Mouse (Mus musculus) ovary, postnatal 36 days (tissue): ENCODE results near the gene Irf2.

ENCODE experiments used
- DNase-seq: peaks from one replicate; pipeline ENCODE4 v3.0.0; 2022; ENCODE audit warnings: low spot score, mixed read lengths

Irf2 gene

DNA sequence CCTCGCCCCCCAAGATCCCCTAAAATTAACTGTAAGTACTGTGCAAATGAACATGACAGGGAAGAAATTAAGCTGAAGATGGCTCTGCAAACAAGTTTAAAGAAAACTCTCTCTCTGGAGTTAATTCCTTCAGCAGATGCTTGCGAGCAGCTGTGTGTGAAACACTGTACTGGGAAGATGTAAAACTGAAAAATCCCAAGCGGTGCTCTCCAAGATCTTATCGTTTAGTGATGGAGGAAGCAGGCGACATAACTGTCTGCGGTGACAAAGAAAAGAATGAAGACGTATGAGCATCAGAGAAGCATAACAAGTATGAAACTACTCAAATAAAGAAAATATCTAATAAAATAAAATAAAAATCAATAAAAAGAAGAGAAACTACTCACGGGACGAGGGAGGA, 18.1 kb downstream of the Irf2 start:
- no peak for DNase-seq

DNA sequence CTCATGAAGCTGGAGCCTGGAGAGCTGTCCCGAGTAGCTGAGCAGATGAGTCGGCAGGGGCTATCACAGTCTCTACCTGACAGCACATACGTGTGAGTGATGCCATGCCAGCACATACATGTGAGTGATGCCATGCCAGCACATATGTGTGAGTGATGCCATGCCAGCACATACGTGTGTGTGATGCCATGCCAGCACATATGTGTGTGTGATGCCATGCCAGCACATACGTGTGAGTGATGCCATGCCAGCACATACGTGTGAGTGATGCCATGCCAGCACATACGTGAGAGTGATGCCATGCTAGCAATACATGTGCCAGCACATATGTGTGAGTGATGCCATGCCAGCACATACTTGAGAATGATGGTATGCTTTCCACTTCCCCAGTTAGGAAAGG, 18.6 kb downstream of the Irf2 start:
- DNase-seq: no peak

DNA sequence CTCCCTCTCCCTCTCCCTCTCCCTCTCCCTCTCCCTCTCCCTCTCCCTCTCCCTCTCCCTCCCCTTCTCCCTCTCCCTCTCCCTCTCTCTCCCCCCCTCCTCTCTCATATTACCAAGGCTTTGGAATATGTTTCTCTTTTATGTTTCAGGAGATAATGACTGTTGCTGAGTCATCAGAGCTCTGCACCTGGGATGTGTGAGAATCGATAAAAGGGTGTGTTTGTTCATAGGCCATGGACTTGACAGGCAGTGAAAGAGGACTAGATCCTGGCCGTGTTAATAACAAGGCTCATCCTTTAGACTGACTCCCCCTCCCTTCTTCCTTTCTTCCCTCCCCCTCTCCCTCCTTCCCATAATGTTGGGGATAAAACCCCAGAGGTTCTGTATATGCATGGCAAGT, 19.1 kb downstream of the Irf2 start:
- DNase-seq: no peak

DNA sequence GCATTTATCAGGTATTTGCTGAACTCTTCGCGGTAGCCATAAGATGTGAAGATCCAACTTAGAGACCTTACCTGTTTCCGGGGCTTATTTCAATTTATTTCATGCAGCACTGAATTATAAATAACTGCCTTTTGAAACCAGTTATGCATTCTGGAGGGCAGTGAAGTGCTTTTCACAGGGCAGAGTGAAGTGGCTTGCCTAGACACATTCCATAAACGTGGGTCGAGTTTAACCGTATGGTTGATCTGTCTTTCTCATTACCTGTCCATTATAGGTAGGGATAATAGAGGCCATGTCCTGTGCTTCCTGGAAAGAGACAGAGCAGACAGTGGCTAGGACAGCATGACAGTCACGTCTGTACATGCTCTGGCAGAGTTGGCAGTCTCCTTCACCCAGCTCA, 20.0 kb downstream of the Irf2 start:
- no peak for DNase-seq

DNA sequence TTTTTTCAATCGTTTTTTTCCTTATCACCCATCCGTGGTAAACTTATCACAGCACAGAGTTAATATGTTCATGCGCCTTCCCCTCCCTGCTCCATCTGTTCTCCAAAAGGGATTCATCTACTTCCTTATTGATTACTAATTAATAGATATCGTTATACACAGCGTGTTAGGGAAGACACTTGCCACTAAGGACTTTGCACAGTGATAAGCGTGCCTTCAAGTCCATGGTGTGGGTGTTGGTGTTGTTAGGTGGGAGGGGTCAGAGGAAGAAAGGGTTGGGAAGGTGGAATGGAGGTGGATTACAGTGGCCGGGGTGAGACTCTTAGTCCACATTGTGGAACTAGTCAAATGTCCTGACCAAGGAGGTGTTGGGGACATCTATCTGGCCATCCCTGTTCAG, 21.2 kb downstream of the Irf2 start:
- DNase-seq: no peak

DNA sequence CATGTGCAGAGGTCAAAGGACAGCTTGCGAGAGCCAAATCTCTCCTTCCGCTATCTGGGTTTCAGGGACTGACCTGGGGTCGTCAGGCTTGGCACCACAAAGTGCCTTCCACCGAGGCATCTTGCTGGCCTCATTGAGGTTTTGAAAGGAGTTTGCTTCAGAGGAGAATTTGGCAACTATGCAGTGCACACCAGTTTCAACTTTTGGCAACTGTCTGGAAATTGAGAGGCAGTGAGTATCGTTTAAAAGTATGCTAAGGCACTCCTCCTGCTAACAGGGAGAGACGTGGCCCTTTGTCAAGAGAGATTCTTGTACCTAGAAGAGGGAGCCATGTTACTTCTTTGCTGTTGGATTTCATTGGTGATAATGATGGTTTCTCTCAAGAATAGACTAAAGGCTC, 21.9 kb downstream of the Irf2 start:
- no peak for DNase-seq

DNA sequence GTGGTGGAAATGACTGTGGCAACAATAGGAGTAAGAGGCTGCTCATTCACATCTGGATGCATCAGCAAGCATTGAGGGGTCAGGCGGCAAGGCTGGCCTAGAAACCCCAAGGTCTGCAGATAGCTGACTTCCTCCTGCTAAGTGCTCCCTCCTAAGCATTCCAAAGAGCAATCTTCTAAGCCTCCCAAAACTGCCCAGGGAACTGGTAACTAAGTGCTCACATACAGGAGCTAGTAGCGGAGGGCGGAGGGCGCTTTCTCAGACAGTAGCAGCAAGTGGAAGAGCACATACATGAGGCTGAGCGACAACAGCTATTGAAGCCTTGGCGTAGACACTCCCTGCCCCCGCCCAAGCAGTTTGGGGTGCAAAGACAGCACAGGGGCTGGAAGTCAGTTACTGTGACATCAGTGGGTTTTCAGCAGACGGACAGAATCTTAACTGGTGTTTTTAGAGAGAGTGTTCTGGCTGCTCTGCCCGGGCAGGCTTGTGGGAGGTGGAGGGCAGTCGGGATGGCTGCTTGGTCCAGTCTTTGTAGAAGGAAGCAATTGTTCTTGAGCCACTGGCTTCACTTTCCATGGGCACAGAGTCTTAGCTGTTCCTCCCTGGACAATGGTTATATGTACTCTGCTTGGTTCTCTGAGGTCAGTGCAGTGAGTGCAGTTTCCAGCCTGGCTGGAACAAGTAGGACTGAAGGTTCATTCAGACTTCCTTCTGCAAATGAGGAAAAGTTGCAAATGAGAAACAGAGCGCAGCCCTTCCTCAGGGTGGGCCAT, 30.1 kb downstream of the Irf2 start:
- DNase-seq: no peak

DNA sequence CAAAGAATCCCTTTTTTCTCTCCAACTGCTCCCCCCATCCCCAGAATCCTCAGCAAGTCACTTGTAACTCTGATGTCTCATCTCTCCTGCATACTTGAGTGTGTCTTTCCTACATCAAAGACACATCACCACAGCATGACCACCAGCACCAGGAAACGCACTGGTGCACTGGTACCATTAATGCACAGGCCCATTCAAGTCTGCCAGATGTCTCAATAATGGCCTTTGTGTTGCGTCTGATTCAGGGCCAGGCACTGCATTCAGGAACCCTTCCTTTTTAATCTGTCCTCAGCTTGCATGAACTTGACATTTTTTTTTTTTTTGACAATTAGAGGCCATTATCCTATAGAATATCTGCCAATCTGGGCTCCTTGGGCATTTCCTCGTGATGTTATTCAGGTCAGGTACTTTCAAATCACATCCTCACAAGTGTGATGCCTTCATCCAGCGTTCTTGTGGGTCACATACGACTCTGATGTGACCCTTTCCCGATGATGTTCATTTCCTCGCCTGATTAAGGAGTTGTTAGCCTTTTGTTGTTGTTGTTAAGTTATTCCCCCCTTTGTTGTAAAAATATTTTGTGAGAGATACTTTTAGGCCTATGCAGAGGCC, 31.5 kb downstream of the Irf2 start:
- no peak for DNase-seq

DNA sequence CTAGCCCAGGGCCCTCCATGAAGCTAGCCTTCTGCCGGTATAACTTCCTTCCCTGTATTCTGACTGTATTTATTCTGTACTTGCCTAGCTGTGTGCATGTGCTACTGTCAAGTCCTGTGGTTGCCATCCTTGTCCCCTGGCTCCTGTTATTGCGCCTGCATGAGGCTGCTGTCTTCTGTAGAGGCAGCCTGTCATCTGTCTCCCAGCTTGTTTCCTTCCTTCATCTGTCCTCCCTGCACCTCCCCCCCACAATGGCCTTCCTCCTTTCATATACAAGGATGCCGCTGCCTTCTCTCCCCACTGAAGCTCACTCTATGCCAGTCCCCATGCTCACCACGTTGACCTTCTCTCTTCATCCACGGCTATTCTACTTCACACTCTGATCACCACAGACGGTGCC, 33.3 kb downstream of the Irf2 start:
- no peak for DNase-seq

DNA sequence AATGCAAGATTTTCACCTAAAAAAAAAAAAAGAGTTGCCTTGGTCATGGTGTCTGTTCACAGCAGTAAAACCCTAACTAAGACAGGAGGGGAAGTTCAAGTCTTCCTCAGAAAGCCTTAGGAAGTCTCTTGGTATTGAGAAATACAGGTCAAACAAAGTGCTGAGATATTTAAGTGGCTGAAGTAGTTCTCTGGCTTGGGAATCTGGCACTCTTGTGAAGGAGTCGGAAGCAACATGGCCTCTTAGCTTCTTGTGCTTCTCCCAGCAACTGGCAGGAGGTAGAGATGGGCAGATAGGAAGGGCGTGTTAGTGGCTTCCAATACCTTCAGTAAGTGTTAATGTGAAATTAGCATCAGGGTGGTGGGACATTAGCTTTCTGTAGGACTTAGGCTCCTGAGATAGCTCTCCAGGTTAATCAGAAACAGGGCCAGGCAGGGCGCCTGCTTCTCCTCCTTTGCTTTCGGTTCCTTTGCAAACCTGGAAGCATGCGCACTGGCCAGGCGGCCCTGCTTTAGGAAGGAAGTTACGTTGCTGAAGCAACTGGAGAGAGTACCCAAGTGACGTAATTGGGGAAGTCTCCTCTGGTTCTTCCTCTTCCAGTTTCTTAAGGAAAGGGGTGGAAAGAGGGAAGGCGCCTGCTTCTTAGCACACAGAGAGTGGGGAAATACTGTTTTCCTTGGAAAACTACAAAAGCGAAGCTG, 38.4 kb downstream of the Irf2 start:
- DNase-seq: no peak

DNA sequence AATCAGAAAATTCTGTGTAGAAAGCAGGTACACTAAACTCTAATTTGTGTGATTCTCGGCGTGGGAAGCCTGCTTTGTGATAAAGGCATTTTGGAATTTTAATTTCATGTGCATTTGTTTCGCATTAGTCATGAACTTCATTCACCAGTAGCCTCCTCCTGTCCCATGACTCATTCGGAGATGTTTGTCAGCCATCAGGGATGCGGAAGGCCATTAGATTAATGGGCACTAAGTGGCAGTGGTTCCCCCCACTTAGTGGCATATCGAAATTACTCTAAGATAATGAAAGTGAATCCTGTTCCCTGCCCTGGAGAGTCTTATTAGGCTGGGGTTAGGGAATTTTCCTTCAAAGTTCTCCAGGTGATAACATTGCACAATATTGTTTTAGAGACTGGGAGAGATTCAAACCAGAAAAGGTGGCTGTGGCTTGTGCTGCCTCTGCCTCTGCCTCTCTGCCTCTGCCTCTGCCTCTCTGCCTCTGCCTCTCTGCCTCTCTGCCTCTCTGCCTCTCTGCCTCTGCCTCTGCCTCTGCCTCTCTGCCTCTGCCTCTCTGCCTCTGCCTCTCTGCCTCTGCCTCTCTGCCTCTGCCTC, 41.6 kb downstream of the Irf2 start:
- DNase-seq: no peak

DNA sequence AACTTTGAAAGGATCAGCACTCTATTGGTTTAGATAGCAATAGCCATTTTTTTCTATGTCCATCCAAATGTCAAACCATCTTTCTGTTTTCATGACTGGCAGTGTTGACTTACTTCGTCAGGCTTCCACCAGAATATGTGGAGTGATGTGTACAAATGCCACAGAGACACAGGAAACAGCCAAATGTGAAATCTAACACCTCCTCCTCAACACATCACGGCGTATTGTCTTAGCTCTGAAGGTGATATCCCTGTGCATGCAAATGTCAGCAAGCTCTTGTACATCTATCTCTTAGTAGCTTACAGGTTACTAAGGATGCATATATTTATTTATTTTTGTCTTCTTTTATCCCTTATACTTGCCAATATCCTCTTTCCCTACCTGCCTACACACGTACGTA, 42.7 kb downstream of the Irf2 start:
- no peak for DNase-seq

DNA sequence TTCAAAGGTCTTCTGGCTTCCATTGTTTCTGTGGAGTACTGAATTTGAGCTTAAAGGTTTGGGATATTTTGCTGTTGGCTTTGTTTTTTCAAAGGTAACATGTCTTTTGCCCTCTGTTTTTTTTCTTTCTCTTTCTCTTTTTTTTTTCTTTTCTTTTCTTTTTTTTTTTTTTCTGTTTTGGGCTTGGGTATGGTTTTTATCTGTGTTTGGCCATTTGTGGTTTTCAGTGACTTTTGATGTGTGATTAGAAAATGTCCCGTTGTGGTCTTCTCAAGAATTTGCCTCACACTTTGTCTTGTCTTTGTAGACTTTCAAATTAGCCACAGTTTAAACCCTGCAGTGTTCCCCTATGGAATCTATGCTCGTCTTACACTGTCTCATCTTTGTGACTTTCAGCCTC, 45.5 kb downstream of the Irf2 start:
- no peak for DNase-seq

DNA sequence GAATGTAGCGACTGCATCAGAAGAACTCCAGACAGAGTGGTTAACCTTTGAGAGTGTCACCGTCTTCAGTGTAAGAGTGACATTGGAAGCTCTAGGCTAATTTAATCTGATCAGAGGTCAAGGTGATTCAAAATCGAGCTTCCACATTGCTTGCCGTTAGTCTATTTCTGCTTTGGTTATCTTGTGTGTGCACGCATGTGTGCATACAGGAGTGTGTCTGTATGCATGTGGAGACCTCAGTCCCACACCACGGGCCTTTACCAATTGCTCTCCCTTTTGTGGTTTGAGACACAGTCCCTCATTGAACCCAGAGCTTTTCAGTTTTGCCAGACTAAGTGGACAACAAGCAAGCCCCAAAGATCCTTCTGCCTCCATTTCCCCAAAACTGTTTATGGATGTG, 46.4 kb downstream of the Irf2 start:
- DNase-seq: no peak

DNA sequence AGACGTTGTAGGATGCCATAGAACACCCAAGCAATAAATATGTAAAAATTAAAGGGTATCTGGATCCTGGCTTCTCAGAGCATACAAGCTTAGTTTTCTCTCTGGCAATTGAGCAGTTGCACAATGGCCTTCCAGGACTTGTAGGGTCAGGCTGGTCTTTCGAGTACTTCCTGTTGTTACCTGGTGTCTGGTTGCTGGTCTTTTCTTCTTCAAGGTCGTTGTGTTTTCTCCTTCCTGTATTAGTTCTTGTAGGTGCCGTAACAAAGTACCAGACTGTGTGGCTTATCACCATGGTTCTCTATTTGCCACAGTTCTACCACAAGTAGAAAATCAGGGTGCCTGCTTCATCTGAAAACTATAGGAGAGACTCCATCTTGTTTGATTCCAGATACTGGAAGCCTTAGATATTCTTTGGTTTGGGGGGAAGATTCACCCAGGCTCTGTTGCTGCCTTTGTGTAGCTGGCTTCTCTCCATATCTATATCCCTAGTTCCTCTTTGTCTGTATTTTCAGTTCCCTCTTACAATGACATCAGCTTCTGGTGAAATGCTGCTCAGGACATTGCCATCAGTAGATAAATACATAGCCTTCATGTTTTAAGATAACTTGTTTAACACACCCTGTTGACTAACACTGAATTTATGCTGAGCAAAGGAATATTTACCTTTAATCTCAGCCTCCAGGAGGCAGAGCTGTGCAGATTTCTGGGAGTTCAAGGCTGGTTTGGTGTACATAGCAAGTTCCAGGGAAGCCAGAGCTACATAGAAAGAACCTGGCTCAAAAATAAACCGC, 49.8 kb downstream of the Irf2 start:
- no peak for DNase-seq

DNA sequence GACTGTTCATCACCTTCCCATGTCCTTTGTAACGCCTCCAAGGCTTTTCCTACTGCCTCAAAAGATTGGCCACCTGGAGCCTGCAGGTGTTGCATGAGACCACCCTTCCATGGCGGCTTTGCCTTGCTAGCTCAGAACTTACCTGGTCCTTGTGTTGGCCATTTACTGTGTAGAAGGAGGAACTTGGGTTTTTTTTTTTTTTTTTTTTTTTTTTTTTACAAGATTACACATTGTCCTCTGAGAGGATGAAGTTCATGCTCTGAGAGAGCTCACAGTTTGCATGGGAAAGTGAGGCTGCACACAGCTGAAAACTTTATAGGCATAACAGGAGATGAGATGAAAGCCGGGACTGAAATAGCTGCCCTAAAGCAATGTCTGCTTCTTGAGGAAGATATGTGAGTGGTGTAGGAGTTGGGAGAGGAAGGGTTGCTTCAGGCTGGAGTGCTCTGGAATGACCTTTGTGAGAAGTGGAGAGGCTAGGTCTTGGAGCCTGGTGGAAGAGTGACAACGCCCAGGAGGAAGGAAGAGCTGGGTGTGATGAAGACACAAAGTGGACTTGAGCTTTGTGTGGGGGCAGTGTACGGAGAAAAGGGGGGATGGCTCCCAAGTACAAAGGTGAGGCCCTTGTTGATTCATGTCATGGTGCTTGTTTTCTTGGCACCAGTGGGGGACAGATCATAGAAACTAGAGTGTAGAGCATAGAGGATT, 52.3 kb downstream of the Irf2 start:
- DNase-seq: no peak

DNA sequence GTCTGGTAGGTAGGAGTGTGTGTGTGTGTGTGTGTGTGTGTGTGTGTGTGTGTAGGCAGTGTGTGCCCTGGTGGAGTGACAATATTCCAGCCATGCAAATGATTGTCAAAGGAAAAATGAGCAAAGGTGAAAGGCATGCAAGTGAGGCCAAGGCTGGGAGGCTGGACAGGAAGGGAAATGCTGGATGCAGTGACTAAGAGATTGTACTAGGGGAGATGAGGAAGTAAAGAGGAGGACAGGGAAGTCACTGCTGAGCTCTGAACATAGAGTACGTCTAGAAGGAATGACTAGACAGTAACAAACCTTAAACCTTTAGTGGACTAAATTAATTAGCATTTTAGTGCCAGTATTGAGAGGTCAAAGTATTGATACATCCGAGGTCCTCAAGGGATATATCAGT, 53.1 kb downstream of the Irf2 start:
- no peak for DNase-seq

DNA sequence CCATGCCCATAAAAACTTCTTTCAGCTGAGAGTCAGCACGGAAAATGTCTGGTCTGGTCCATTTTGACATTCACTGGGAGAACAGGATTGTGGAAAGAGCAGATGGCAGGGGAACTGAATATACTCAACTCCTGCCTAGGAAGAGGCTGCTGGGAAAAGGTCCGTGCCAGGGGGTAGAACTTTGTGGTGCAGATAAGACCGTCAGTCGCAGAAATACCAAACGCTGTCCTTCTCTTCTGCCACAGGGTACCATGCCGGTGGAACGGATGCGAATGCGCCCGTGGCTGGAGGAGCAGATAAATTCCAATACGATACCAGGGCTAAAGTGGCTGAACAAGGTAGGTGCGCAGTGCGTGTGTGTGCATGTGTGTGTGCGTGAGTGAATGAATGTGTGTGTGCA, 53.7 kb downstream of the Irf2 start:
- no peak for DNase-seq

DNA sequence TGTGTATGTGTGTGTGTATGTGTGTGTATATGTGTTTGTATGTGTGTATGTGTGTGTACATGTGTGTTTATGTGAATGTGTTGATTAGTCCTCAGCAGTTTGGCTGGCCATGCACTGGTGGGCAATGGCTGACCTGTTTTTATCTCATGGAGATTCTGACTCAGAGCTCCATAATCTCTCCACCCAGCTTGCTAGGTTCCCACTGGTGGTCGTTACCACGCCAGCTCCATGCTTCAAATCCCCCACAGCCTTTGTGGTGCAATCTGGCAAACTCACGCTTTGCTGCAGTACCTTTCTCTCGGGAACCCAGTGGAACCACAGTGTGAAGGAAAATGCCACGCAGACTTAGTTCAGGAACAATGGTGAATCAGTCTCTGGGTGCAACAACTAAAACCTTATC, 54.8 kb downstream of the Irf2 start:
- no peak for DNase-seq

DNA sequence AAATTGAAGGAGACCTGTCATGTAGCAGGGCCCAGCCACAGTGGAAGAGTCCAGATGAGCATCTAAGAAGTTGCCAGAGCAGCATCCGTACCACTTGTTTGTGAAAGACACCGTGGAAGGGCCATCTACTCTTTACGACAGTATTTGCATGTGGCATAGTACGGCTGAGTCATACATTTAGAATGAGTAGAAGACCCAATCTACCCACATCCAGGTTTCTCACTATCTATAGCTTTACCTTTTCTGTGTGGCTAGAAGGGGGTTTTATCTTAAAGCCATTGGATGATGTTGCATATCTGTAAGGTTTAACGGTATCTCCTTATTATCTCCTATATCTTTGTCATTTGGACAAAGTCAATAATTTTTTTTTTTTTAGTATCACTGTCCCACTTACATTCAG, 59.7 kb downstream of the Irf2 start:
- DNase-seq: no peak

DNA sequence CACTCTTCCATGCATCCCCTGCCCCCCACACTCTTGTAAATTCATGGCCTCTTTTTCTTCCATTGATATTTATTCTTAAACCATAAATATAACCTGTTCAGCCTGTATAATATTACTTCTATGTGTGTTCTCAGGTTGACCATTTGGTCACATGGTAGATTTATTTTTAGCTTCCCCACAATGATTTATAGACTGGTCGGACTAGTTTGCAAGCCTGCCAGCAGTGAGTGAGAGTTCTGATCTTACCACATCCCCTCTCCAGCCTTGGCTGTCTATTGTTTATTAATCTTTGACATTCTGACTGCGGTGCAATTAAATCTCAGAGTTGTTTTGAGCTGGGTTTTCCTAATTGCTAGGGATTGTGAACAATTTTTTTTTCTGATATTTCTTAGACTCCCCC, 60.2 kb downstream of the Irf2 start:
- DNase-seq: no peak
